Mouse (Mus musculus): ENCODE measurements around the gene Efna5. TPM values are rescaled to one million over a fixed set of nuclear protein-coding genes. Genes with fewer than 3 reads are reported as not detected.

Gene Efna5
- polyA plus RNA-seq, 1 experiment = 4.1 TPM

- TF ChIP-seq POLR2A (IDR thresholded peaks at IDR 0.05; ENCODE audit: borderline replicate concordance, insufficient read depth, low read length) (no peak), CTCF (IDR thresholded peaks at IDR 0.05; ENCODE audit: borderline replicate concordance, insufficient read depth, low read depth, low read length) (no peak)
- H3K27me3 ChIP-seq (ENCODE audit: control insufficient read depth, insufficient read depth, low read length) = no peaks in the 10 kb centered on the region
- no peak overlapping the region for H3K4me3 ChIP-seq (replicated peaks; ENCODE audit: insufficient read depth, low read depth, low read length)
- WGBS = 81% methylated on average over 5 of the region's 5 CpGs
- no peaks in the 10 kb centered on the region for H3K4me1 ChIP-seq (ENCODE audit: control insufficient read depth, insufficient read depth, low read length)
- no peak for DNase-seq
- no peak overlapping the region for H3K27ac ChIP-seq (ENCODE audit: insufficient read depth, low read length)
Observed at GRCm38 (mm10) chr17:62675811-62676255, 205.3 kb downstream of the Efna5 start.

DNA sequence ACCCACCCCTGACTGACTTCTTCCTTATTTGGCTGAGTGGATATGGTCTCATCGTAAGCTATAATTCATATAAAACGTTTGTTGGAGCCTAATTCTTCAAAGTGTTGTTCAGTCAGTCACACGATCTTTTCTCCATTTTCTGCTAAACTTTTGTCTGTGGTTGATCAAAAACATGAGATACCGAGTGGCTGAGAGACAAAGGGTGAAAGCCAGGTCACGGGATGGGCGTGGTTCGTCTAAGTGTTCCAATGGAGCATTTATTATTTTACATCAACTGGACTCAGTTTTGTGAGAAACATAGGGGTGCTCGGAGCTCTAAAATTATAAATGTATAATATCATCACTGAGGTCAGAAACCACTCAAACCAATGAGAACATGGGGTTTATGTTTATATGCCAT is 209.0 kb downstream of the Efna5 start:
- no peak for DNase-seq
- TF ChIP-seq CTCF (IDR thresholded peaks at IDR 0.05; ENCODE audit: borderline replicate concordance, insufficient read depth, low read depth, low read length) = no peak
- TF ChIP-seq POLR2A (IDR thresholded peaks at IDR 0.05; ENCODE audit: borderline replicate concordance, insufficient read depth, low read length) = no peak
- 92% methylated on average over 8 of the region's 8 CpGs for WGBS
- no peaks in the 10 kb centered on the region for H3K27me3 ChIP-seq (ENCODE audit: control insufficient read depth, insufficient read depth, low read length)
- H3K4me3 ChIP-seq (replicated peaks; ENCODE audit: insufficient read depth, low read depth, low read length) = no peak overlapping the region
- H3K4me1 ChIP-seq (ENCODE audit: control insufficient read depth, insufficient read depth, low read length) = no peaks in the 10 kb centered on the region
- no peak overlapping the region for H3K27ac ChIP-seq (ENCODE audit: insufficient read depth, low read length)

DNA sequence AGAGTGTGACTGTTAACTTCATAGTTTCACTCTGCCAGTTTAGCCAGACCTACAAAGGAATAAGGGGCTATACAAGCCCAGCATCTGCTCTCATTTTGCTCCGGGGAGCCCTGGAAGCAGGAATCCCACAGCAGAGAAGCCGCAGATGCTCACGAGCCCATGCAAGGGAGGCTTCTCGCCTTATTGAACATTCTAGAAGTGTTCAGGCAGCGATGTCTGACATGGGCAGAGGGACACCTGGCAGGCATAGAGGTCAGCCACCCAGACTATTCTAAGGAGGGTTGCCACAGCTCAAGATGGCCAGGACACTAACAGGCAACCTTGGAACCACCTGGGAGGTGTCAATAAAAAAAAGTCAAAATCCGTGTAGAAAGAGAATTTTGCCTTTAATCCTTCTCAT is 214.4 kb downstream of the Efna5 start:
- H3K4me3 ChIP-seq (replicated peaks; ENCODE audit: insufficient read depth, low read depth, low read length) = no peak overlapping the region
- no peak overlapping the region for H3K27ac ChIP-seq (ENCODE audit: insufficient read depth, low read length)
- no peaks in the 10 kb centered on the region for H3K4me1 ChIP-seq (ENCODE audit: control insufficient read depth, insufficient read depth, low read length)
- TF ChIP-seq POLR2A (IDR thresholded peaks at IDR 0.05; ENCODE audit: borderline replicate concordance, insufficient read depth, low read length) (no peak), CTCF (IDR thresholded peaks at IDR 0.05; ENCODE audit: borderline replicate concordance, insufficient read depth, low read depth, low read length) (no peak)
- no peak for DNase-seq
- no peaks in the 10 kb centered on the region for H3K27me3 ChIP-seq (ENCODE audit: control insufficient read depth, insufficient read depth, low read length)
- WGBS = 37% methylated on average over 6 of the region's 6 CpGs

GRCm38 (mm10) chr17:62665823-62666222 is 215.3 kb downstream of the Efna5 start:
- Histone ChIP-seq H3K27me3 (ENCODE audit: control insufficient read depth, insufficient read depth, low read length) (no peaks in the 10 kb centered on the region), H3K4me1 (ENCODE audit: control insufficient read depth, insufficient read depth, low read length) (no peaks in the 10 kb centered on the region), H3K4me3 (replicated peaks; ENCODE audit: insufficient read depth, low read depth, low read length) (no peak overlapping the region), H3K27ac (ENCODE audit: insufficient read depth, low read length) (no peak overlapping the region)
- TF ChIP-seq CTCF (IDR thresholded peaks at IDR 0.05; ENCODE audit: borderline replicate concordance, insufficient read depth, low read depth, low read length) (no peak), POLR2A (IDR thresholded peaks at IDR 0.05; ENCODE audit: borderline replicate concordance, insufficient read depth, low read length) (no peak)
- 86% methylated on average over 7 of the region's 7 CpGs for WGBS
- no peak for DNase-seq

DNA sequence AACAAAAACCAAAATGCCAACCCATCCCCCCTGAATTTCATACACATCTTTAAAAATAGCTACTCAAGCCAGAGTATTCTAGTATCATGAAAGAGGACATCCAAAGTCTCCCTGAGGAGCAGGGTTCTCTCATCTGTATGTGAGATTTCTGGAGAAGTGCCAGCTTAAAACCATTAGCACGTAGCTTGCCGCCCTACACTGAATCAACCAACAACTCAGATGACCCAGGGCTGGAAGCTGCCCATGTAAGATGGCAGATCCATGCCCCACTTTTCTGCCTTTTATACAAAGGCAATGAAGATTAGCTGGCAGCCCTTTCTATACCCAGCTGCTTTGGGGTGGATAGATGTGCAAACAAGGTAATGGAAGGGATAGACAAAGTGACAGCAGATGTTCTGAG is 216.4 kb downstream of the Efna5 start:
- H3K27ac ChIP-seq (ENCODE audit: insufficient read depth, low read length) = no peak overlapping the region

DNA sequence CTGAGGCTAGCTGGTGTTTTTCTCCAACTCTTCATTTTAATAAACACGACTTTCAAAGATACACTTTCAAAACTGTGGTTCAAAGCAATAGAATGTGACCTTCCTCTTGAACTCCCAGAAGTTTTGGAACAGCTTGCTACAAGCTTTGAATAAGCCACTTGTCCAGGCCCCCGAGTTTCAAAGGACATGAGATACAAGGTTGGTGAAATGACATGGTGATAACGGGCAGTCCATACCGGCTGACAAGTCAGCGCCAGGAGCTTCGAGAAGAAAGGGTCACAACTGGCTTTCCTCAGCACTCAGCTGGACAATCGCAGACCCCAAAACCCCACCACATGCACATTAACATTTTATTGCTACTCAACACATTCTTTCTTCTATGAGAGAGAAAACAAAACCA is 219.3 kb downstream of the Efna5 start:
- H3K4me1 ChIP-seq (ENCODE audit: control insufficient read depth, insufficient read depth, low read length) = no peaks in the 10 kb centered on the region
- no peak overlapping the region for H3K4me3 ChIP-seq (replicated peaks; ENCODE audit: insufficient read depth, low read depth, low read length)
- H3K27me3 ChIP-seq (ENCODE audit: control insufficient read depth, insufficient read depth, low read length) = no peaks in the 10 kb centered on the region
- no peak for DNase-seq
- WGBS = 82% methylated on average over 7 of the region's 7 CpGs
- H3K27ac ChIP-seq (ENCODE audit: insufficient read depth, low read length) = no peak overlapping the region
- TF ChIP-seq POLR2A (IDR thresholded peaks at IDR 0.05; ENCODE audit: borderline replicate concordance, insufficient read depth, low read length) (no peak), CTCF (IDR thresholded peaks at IDR 0.05; ENCODE audit: borderline replicate concordance, insufficient read depth, low read depth, low read length) (no peak)

More for the DNA sequence above, 216.4 kb downstream of the Efna5 start:
- H3K4me1 ChIP-seq (ENCODE audit: control insufficient read depth, insufficient read depth, low read length) = no peaks in the 10 kb centered on the region
- TF ChIP-seq CTCF (IDR thresholded peaks at IDR 0.05; ENCODE audit: borderline replicate concordance, insufficient read depth, low read depth, low read length) = no peak
- no peak for TF ChIP-seq POLR2A (IDR thresholded peaks at IDR 0.05; ENCODE audit: borderline replicate concordance, insufficient read depth, low read length)
- H3K4me3 ChIP-seq (replicated peaks; ENCODE audit: insufficient read depth, low read depth, low read length) = no peak overlapping the region
- WGBS = 36% methylated on average over 2 of the region's 2 CpGs
- no peaks in the 10 kb centered on the region for H3K27me3 ChIP-seq (ENCODE audit: control insufficient read depth, insufficient read depth, low read length)
- no peak for DNase-seq

DNA sequence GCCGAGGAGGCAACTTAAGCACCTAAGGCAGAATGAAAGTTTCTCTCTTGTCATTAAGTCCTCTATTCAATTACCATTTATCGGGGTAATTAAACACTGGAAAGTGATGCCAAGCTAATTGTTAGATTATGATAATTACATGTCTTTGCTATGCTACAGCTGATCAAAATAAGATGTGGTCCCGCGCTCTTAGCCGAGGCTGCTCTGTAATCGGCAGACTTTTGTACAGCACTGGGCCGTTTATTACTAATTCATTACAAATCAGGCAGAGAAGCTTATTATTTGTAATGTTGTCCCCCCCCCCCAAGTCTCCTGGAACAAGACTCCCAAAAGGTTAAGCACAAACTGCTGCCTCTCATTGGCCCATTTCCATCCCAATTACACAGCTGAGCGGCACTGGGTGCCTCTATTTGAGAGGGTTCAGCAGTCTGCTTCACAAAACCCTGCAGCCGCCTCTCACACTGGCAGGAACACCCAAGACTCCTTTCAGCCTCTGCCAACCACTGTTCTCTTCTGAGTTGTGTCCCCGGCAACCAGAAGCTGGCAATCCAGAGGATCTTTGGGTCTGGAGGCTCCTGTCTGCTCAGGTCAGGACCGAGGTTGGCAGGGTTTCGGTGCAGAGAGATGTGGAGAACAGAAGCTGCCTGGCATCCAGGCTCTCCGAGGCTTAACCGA is 221.5 kb downstream of the Efna5 start:
- Histone ChIP-seq H3K27me3 (ENCODE audit: control insufficient read depth, insufficient read depth, low read length) (no peaks in the 10 kb centered on the region), H3K27ac (ENCODE audit: insufficient read depth, low read length) (no peak overlapping the region), H3K4me3 (replicated peaks; ENCODE audit: insufficient read depth, low read depth, low read length) (no peak overlapping the region), H3K4me1 (ENCODE audit: control insufficient read depth, insufficient read depth, low read length) (no peaks in the 10 kb centered on the region)
- DNase-seq = peak; percentile 28 to 44
- WGBS = 25% methylated on average over 14 of the region's 14 CpGs
- TF ChIP-seq POLR2A (IDR thresholded peaks at IDR 0.05; ENCODE audit: borderline replicate concordance, insufficient read depth, low read length) (no peak), CTCF (IDR thresholded peaks at IDR 0.05; ENCODE audit: borderline replicate concordance, insufficient read depth, low read depth, low read length) (no peak)

GRCm38 (mm10) chr17:62657832-62658630 is 223.1 kb downstream of the Efna5 start:
- Histone ChIP-seq H3K4me3 (replicated peaks; ENCODE audit: insufficient read depth, low read depth, low read length) (no peak overlapping the region), H3K4me1 (ENCODE audit: control insufficient read depth, insufficient read depth, low read length) (no peaks in the 10 kb centered on the region), H3K27ac (ENCODE audit: insufficient read depth, low read length) (no peak overlapping the region), H3K27me3 (ENCODE audit: control insufficient read depth, insufficient read depth, low read length) (no peaks in the 10 kb centered on the region)
- DNase-seq = no peak
- 56% methylated on average over 12 of the region's 12 CpGs for WGBS
- no peak for TF ChIP-seq CTCF (IDR thresholded peaks at IDR 0.05; ENCODE audit: borderline replicate concordance, insufficient read depth, low read depth, low read length)
- TF ChIP-seq POLR2A (IDR thresholded peaks at IDR 0.05; ENCODE audit: borderline replicate concordance, insufficient read depth, low read length) = no peak

Measured in cerebellum, adult 2 months (tissue).